Mouse (Mus musculus): Measurements from ENCODE around the gene Ephx1.
"Not testable (repeated sequence)": the region's sequence is repeated elsewhere in the genome, so short reads cannot be mapped to it uniquely, and the experiment has no call there.

Ephx1 gene

GRCm38 (mm10) chr1:181020756-181021487, at the start of gene Ephx1:
Gene Ephx1 (minus strand): TSS chr1:181020904.
- no peak for DNase-seq

- DNase-seq, result no peak
Observed at GRCm38 (mm10) chr1:181069671-181070070, 49.0 kb upstream of the Ephx1 start.

GRCm38 (mm10) chr1:181068344-181068743, 47.6 kb upstream of the Ephx1 start:
- no peak for DNase-seq

- DNase-seq, result no peak
Observed at GRCm38 (mm10) chr1:181064648-181065047, 43.9 kb upstream of the Ephx1 start.

- DNase-seq, result peak; percentile 36
Observed at GRCm38 (mm10) chr1:181063991-181064390, 43.3 kb upstream of the Ephx1 start.

- no peak for DNase-seq
Observed at GRCm38 (mm10) chr1:181061784-181062485, 41.2 kb upstream of the Ephx1 start.

- no peak for DNase-seq
Observed at GRCm38 (mm10) chr1:181052898-181053297, 32.2 kb upstream of the Ephx1 start.

GRCm38 (mm10) chr1:181050937-181051336, 30.2 kb upstream of the Ephx1 start, which contains the start of gene 9130409I23Rik:
Gene 9130409I23Rik (plus strand): TSS chr1:181051237.
- no peak for DNase-seq

GRCm38 (mm10) chr1:181049328-181049842, 28.7 kb upstream of the Ephx1 start:
- no peak for DNase-seq

- DNase-seq, result no peak
Observed at GRCm38 (mm10) chr1:181047520-181047919, 26.8 kb upstream of the Ephx1 start.

GRCm38 (mm10) chr1:181039652-181040051, 18.9 kb upstream of the Ephx1 start:
- peak; percentile 43 for DNase-seq

- DNase-seq, result no peak
Observed at GRCm38 (mm10) chr1:181037623-181038022, 16.9 kb upstream of the Ephx1 start.

GRCm38 (mm10) chr1:181035015-181035778, 14.5 kb upstream of the Ephx1 start:
- not testable (repeated sequence) for DNase-seq

- peak; percentile 66 for DNase-seq
Observed at GRCm38 (mm10) chr1:181022265-181022664, 1.6 kb upstream of the Ephx1 start.

GRCm38 (mm10) chr1:181021488-181021865, 773 bp upstream of the Ephx1 start:
- no peak for DNase-seq

- no peak for DNase-seq
Observed at GRCm38 (mm10) chr1:181017890-181018420, 2.7 kb downstream of the Ephx1 start.

GRCm38 (mm10) chr1:181017212-181017711, 3.4 kb downstream of the Ephx1 start:
- DNase-seq, result peak; percentile 82

- peak; percentile 70 for DNase-seq
Observed at GRCm38 (mm10) chr1:181016532-181017131, 4.1 kb downstream of the Ephx1 start.

- DNase-seq, result no peak
Observed at GRCm38 (mm10) chr1:181016045-181016444, 4.7 kb downstream of the Ephx1 start.

GRCm38 (mm10) chr1:181015558-181015957, 5.1 kb downstream of the Ephx1 start:
- peak; percentile 47 for DNase-seq

- DNase-seq, result peak; percentile 49
Observed at GRCm38 (mm10) chr1:181014731-181015500, 5.8 kb downstream of the Ephx1 start.
